Mouse (Mus musculus) cerebellum, adult 2 months (tissue): ENCODE measurements around the gene Gabarapl2. TPM values are rescaled to one million over a fixed set of nuclear protein-coding genes. Genes with fewer than 3 reads are reported as not detected.

Source experiments
- DNase-seq, 2 experiments: peaks; one replicate each; pipeline ENCODE4 v3.0.0; 2021
- H3K27ac ChIP-seq: fragments of 200-500 bp; 2 replicates; pipeline ENCODE4 v1.5.1; 2012; ENCODE audit warnings: low read length, control low read depth, inconsistent platforms; ENCODE audit not compliant: insufficient read depth
- H3K27me3 ChIP-seq: fragments of 200-500 bp; 2 replicates; pipeline ENCODE4 v1.6.1; 2012; ENCODE audit warnings: inconsistent platforms, mild to moderate bottlenecking, low read length, moderate library complexity; ENCODE audit not compliant: control insufficient read depth, insufficient read depth
- H3K4me1 ChIP-seq: fragments of 200-500 bp; 2 replicates; pipeline ENCODE4 v1.6.1; 2011; ENCODE audit warnings: low read length; ENCODE audit not compliant: control insufficient read depth, insufficient read depth
- H3K4me3 ChIP-seq: fragments of 200-500 bp; replicated peaks from 2 replicates; pipeline ENCODE3; 2011; ENCODE audit warnings: mild to moderate bottlenecking, low read depth, low read length, control low read depth; ENCODE audit not compliant: insufficient read depth
- CTCF ChIP-seq: fragments of 200-500 bp; IDR thresholded peaks from 2 replicates; pipeline ENCODE4 v1.5.1; 2011; ENCODE audit warnings: low read depth, mild to moderate bottlenecking, control low read depth, low read length, moderate library complexity, borderline replicate concordance; ENCODE audit not compliant: insufficient read depth
- POLR2A ChIP-seq: fragments of 200-500 bp; IDR thresholded peaks from 2 replicates; pipeline ENCODE4 v1.6.1; 2011; ENCODE audit warnings: low read length, control low read depth, borderline replicate concordance; ENCODE audit not compliant: insufficient read depth
- WGBS: fragments of 180-500 bp; shearing (Covaris S2); methylation state at CpG from one replicate; pipeline ENCODE4 v1.1.7; 2018; 5-methylcytosine and 5-hydroxymethylcytosine counted together
- polyA plus RNA-seq: library from polyadenylated mRNA; depleted of rRNA; stranded (reverse); fragments of >200 nt; gene quantifications from 2 replicates; pipeline ENCODE4 v1.2.3, GENCODE M21; 2012

The Gabarapl2 gene
- polyA plus RNA-seq, 1 experiment = 404 TPM

DNA sequence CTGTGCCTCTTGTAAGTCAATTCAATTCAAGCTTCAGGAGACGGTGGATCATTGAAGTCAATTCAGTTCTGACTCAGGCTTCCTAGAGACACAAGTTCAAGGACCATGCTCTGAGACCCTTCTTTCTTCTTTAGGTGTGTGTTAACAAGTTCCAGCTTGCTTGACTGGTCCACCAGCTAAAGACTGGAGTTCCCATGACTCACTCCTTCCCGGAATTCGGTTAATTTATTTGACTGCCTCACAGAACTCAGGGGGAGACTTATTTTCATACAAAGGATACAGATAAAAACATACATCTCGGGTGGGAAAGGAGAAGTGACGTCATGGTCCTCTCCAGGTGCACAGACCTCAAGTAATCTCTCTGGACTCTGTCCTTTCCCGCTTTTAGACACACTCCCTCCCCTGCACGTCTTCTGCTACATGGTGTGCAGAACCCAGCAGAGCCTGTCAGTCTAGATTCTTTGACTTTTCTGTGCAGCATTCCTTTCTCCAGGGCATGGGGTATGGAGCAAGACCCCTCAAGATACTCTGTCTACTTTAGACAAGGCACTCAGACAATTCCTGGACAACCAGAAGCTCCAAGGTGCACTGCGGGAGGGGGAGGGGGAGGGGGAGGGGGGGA is 34.9 kb upstream of the Gabarapl2 start:
- no peak for DNase-seq
- WGBS = 67% methylated on average over 8 of the region's 8 CpGs
- Histone ChIP-seq H3K27ac (no peak overlapping the region), H3K27me3 (no peaks in the 10 kb centered on the region), H3K4me1 (no peaks in the 10 kb centered on the region), H3K4me3 (no peak overlapping the region)
- TF ChIP-seq CTCF (no peak), POLR2A (no peak)

DNA sequence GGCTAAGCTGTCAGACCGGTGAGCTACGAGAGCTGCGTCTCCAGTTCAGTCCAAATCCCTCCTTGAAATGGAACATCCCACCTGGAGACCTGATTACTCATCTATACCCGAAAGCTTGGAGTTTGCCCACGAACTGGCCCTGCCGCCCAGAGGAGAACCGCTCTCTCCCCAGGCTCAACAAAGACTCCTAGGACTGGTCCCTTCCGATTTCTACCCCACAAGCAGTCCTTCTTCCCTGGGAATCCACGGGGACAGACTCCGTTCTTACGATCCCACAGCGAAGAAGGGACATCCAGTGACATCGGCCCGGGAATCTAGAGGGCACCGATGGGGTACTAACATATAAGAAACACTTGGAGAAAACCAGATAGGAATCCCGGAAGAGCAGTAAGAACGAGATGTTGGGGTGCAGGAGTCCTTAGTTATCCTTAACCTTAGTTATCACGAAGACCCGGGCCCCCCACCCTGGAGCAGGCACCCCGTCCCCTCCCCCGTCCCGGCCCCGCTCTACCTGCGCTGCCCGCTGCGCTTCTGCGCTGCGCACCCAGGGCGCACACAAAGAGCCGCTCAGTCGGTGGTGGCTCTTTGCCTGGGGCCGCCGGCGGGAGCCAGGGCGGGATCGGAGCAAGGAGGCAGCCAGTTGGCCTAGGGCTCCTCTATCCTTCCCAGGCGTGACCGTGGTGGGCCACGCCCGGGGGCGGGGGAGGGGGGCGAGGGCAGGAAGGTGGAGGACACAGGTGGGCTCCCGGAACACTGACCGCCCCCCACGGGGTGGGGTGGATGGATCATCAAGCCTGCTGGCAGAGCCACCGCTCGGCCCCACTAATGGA is 30.7 kb upstream of the Gabarapl2 start, which contains the start of gene Chst5:
Gene Chst5 (minus strand): TSS at position 827 of the 830 bp plus-strand sequence.
- H3K4me3 ChIP-seq = peak within 1 kb of the TSS; percentile 82
- DNase-seq = peak; percentile 52 to 59
- H3K4me1 ChIP-seq = no peaks in the 10 kb centered on the region; the same call in 1 of the 2 replicates
- H3K27ac ChIP-seq = peak within 1 kb of the TSS; percentile 48; the same call in 1 of the 2 replicates
- no peaks in the 10 kb centered on the region for H3K27me3 ChIP-seq
- TF ChIP-seq POLR2A (no peak), CTCF (no peak)
- 4% methylated on average over 46 of the region's 47 CpGs for WGBS

DNA sequence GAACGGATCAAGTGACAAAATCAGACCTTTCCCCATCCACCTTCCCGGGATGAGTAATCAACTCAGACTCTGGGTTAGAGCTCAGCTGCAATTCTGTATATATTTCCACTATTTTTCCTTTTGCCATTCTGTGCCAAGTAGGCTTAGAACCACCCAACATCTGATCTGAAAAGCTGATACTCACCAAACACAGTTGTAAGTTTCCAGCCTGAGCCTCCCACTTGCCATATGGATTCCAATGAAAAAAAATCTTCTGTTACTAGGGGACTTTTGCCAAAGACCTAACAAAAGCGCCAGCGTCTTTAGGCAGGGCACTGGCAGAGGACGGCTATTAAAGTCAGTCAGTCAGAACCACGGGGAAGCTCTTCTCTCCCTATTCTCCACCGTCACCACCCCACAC is 28.9 kb upstream of the Gabarapl2 start:
- Histone ChIP-seq H3K4me1 (no peaks in the 10 kb centered on the region; the same call in 1 of the 2 replicates), H3K27me3 (no peaks in the 10 kb centered on the region), H3K4me3 (no peak overlapping the region), H3K27ac (no peak overlapping the region)
- 15% methylated on average over 7 of the region's 7 CpGs for WGBS
- DNase-seq = peak in 1 of 2 experiments; percentile 39
- TF ChIP-seq CTCF (no peak), POLR2A (no peak)

DNA sequence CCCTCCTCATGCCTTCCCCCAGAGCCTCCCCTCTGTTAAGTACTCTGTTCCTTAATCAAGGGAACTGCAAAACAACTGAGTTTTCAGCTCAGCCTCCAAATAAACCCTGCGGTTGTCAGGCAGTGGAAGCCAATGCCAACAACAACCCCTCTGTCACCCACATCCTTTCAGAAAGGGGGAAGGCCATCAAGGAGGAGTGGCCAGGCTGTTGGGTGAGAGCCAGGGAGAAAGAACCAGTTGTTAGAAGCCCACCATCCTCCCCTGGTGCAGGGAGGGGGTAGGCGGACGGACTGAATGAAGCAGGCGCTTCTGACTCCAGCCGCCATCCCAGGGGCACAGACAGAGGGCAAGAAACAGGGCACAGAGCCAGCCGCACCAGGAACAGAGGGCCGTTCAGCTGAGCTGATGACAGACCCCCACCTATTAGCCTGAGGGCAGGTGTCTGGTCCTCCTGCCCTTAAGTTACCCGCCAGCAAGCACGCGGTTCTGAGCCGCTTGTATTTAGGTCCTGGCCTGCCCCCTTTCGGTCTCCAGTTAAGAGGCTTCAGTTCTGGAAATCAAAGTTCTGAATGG is 27.6 kb upstream of the Gabarapl2 start:
- no peak for DNase-seq

GRCm38 (mm10) chr8:111919663-111920062 is 20.8 kb upstream of the Gabarapl2 start:
- DNase-seq = no peak
- 89% methylated on average over 2 of the region's 2 CpGs for WGBS
- peak; percentile 22; the same call in 1 of the 2 replicates for TF ChIP-seq CTCF
- no peak for TF ChIP-seq POLR2A
- no peaks in the 10 kb centered on the region for H3K27me3 ChIP-seq
- H3K27ac ChIP-seq = no peak overlapping the region
- no peak overlapping the region for H3K4me3 ChIP-seq
- H3K4me1 ChIP-seq = no peaks in the 10 kb centered on the region

More for the DNA sequence above, 27.6 kb upstream of the Gabarapl2 start:
- no peak overlapping the region for H3K27ac ChIP-seq
- no peak overlapping the region for H3K4me3 ChIP-seq
- H3K27me3 ChIP-seq = no peaks in the 10 kb centered on the region
- no peak; the same call in 1 of the 2 replicates for TF ChIP-seq CTCF
- TF ChIP-seq POLR2A = no peak
- 41% methylated on average over 12 of the region's 12 CpGs for WGBS
- H3K4me1 ChIP-seq = no peaks in the 10 kb centered on the region; the same call in 1 of the 2 replicates

- DNase-seq = no peak
- 82% methylated on average over 4 of the region's 4 CpGs for WGBS
Observed at GRCm38 (mm10) chr8:111920971-111921370, 19.5 kb upstream of the Gabarapl2 start.

DNA sequence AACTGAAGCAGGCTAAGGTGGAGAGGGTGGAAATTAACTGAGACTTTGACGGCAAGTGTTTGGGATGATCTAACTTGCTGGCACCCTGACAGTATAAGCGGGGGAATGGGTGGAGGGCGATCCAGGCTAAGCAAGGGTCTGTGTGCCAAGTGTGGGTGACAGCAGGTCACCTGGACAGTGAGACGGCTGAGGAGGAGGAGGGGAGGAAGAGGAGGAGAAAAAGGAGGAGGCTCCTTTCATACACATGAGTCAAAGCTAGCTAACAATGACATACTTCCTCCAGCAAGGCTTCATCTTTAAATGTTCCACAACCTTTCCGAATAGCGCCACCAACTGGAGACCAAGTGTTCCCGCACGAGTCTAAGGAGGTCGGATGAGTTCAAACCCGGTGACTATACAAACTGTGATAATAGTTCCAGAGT is 17.1 kb upstream of the Gabarapl2 start:
- peak; percentile 84 for TF ChIP-seq CTCF
- peak; percentile 62; the same call in 1 of the 2 replicates for TF ChIP-seq POLR2A
- H3K4me3 ChIP-seq = peak overlapping the region; percentile 99
- no peaks in the 10 kb centered on the region for H3K27me3 ChIP-seq
- WGBS = 2% methylated on average over 10 of the region's 10 CpGs
- DNase-seq = peak; percentile 76 to 84
- no peaks in the 10 kb centered on the region for H3K4me1 ChIP-seq
- H3K27ac ChIP-seq = peak overlapping the region; percentile 82

More at GRCm38 (mm10) chr8:111920971-111921370, 19.5 kb upstream of the Gabarapl2 start:
- no peak for TF ChIP-seq CTCF
- no peak for TF ChIP-seq POLR2A
- Histone ChIP-seq H3K27me3 (no peaks in the 10 kb centered on the region), H3K4me1 (no peaks in the 10 kb centered on the region), H3K27ac (no peak overlapping the region), H3K4me3 (no peak overlapping the region)

DNA sequence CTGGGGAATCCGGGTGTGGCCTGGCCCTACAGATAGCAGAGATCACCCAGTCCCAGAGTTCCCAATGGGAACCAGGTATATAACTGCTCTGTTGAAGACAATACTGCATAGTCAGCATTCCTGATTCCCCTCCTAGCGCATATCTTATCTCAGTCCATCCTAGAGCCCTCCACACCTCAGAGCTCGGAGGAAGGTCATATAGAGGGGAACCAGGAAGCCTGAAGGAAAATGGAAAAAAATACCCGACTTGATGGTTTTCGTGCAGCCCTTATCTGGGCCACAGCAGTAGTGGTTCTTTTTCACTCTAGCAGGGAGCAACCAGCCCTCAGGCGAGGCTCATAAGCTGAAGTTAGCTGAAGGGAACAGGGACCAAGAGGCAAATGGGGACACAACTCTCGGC is 15.5 kb upstream of the Gabarapl2 start:
- no peaks in the 10 kb centered on the region for H3K27me3 ChIP-seq

More for the DNA sequence above, 15.5 kb upstream of the Gabarapl2 start:
- H3K27ac ChIP-seq = no peak overlapping the region
- no peaks in the 10 kb centered on the region for H3K4me1 ChIP-seq
- WGBS = 94% methylated on average over 7 of the region's 7 CpGs
- no peak overlapping the region for H3K4me3 ChIP-seq
- TF ChIP-seq CTCF (no peak), POLR2A (no peak)
- DNase-seq = no peak
